Mouse (Mus musculus): ENCODE measurements around the gene Dynll2. TPM values are rescaled to one million over a fixed set of nuclear protein-coding genes. Genes with fewer than 3 reads are reported as not detected.

The Dynll2 gene
- polyA plus RNA-seq, 1 experiment from 2014 or later = 150 TPM

- ChIA-PET CTCF (no interaction called here), POLR2A (no interaction called here)
- DNase-seq (ENCODE audit: low read depth, low spot score) = no peak
- TF ChIP-seq CTCF (IDR thresholded peaks at IDR 0.05) = no peak
- no peak for ATAC-seq
- in situ Hi-C loops (cut with MboI; ENCODE audit: low pct_unique_long_range_greater_than_20kb) = no loop called here
- H3K27me3 ChIP-seq = no peaks in the 10 kb centered on the region
Measured at GRCm38 (mm10) chr11:88015161-88015560, 27.8 kb upstream of the Dynll2 start.

DNA sequence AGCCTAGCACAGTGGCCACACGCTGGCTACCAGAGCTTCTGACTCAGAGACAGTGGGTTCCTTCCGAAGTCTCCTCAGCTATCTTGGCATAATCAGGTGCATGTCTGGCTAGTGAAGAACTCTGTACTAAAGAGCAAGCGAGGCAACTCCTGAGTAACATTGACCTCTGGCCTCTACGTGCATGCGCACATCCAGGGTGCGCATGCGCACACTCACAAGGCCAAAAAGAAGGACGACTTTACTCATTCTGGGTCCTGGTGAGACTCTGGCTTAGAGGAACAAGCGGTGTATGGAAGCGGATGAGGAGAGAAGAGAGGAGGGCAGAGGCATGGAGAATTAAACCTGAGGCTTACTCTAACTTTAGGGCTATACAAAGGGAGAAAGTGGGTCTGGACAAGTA lies 26.3 kb upstream of the Dynll2 start:
- H3K27me3 ChIP-seq = peaks cover 4% of the 10 kb centered on the region
- ATAC-seq (no peak), DNase-seq (ENCODE audit: low read depth, low spot score) (no peak)
- in situ Hi-C loops (cut with MboI; ENCODE audit: low pct_unique_long_range_greater_than_20kb) = no loop called here
- TF ChIP-seq CTCF (IDR thresholded peaks at IDR 0.05) = no peak
- ChIA-PET CTCF (interaction anchor here (0.9 kb wide), 1 partner anchor 38 kb away, joined by 3 read pairs; no protein-coding TSS in a partner anchor), POLR2A (no interaction called here)

GRCm38 (mm10) chr11:88012621-88013244 lies 25.4 kb upstream of the Dynll2 start:
- no peak for TF ChIP-seq CTCF (IDR thresholded peaks at IDR 0.05)
- DNase-seq (ENCODE audit: low read depth, low spot score) (no peak), ATAC-seq (no peak)
- H3K27me3 ChIP-seq = peaks cover 4% of the 10 kb centered on the region
- ChIA-PET CTCF (interaction anchor here (0.9 kb wide), 1 partner anchor 38 kb away, joined by 3 read pairs; no protein-coding TSS in a partner anchor), POLR2A (interaction anchor here (0.9 kb wide), 1 partner anchor 16 kb away, joined by 3 read pairs; no protein-coding TSS in a partner anchor)
- in situ Hi-C loops (cut with MboI; ENCODE audit: low pct_unique_long_range_greater_than_20kb) = no loop called here

DNA sequence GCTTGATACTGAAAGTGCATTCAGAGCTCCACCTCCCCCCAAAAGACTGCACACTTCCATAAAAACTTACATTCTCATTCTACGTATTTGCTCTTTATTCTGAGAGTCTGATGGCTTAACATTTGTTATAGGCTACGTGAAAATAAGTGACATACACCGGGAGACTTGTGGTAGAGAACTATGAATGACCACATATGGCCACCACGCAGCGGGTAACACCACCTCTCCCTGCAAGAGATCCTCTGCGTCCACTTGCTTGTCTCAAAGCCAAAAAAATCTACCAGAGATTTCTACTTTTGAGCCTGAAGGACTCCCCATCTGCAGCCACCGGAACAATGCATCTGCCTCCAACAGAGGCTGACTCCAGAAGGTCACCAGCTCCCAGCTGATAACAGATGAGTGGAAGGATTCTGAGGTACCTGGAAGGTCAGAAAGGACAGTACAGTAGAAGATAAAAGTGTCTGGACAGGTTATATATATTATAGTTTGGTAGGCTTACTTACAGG lies 24.6 kb upstream of the Dynll2 start:
- in situ Hi-C loops (cut with MboI; ENCODE audit: low pct_unique_long_range_greater_than_20kb) = no loop called here
- ChIA-PET POLR2A (no interaction called here), CTCF (no interaction called here)
- no peak for DNase-seq (ENCODE audit: low read depth, low spot score)
- TF ChIP-seq CTCF (IDR thresholded peaks at IDR 0.05) = no peak
- ATAC-seq = no peak
- H3K27me3 ChIP-seq = peaks cover 4% of the 10 kb centered on the region

DNA sequence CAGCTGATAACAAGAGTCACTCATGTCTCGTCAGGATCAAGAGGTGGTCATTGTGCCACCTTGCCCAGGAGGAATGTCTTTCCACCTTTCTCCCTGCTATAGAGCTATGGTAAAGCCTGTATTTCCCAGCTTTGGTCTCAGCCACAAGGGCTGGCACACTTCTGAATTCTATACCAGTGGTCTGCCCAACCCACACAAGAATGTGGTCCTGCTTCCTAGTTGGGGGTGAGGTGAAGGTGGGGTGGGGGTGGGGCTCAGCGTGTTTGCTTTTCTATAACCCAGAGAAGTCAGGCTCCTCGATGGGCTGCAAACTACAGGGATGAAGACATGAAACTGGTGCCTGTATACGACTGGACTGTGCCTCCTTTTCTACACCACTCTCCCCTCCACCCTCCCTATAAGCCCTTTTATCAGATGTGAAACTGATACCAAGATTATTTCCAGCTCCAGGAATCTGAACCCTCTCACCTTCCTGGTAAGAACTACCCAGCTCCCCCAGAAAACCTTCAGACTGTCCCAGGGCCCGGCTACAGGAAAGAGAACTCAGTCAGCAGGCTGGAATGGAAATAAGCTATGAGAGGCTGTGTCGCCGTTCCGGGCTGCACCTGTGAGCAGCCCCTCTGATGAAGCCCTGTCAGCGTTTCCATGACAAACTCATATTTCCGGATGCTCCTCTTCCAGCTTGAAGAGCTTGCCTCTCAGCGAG lies 24.0 kb upstream of the Dynll2 start:
- peaks cover 4% of the 10 kb centered on the region for H3K27me3 ChIP-seq
- ATAC-seq (no peak), DNase-seq (ENCODE audit: low read depth, low spot score) (no peak)
- in situ Hi-C loops (cut with MboI; ENCODE audit: low pct_unique_long_range_greater_than_20kb) = no loop called here
- TF ChIP-seq CTCF (IDR thresholded peaks at IDR 0.05) = no peak
- ChIA-PET POLR2A (no interaction called here), CTCF (no interaction called here)

DNA sequence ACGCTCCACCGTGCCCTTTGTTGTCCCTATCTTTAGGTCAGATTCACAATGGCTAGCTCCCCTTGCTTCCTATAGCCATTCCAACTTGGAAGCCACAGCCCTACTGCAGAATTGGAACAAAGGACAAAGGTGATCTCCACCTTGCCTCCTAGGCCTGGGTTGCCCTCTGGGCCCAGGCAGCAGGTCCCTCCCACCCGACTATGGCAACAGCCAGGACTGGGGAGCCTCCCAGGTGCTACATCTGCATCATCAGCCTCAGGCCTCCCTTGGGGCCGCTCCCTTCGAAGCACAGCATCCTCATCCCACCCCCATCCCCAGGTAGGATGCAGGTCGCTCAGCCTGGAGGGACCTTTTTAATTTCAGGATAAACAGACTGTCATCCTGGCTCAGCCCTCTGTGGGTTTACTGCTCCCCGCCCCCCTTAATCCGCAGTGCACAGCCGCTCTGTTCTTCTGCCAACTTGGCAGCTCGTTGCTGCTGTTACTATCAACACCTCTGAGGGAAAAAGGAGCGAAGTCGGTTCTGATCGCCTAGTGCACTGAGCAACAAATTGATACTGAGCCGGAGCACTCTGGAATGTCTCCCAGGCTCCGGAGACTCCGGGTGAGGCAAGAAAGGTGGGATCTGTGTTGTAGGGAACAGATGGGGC lies 22.3 kb upstream of the Dynll2 start:
- ATAC-seq = no peak
- POLR2A ChIA-PET = no interaction called here
- CTCF ChIA-PET = interaction anchor here (1.4 to 1.8 kb wide), 2 partner anchors 26 to 44 kb away, joined by 3 to 5 read pairs; no protein-coding TSS in a partner anchor
- in situ Hi-C loops (cut with MboI; ENCODE audit: low pct_unique_long_range_greater_than_20kb) = no loop called here
- DNase-seq (ENCODE audit: low read depth, low spot score) = no peak
- peaks cover 4% of the 10 kb centered on the region for H3K27me3 ChIP-seq
- TF ChIP-seq CTCF (IDR thresholded peaks at IDR 0.05) = no peak

- in situ Hi-C loops (cut with MboI; ENCODE audit: low pct_unique_long_range_greater_than_20kb) = no loop called here
- CTCF ChIA-PET = interaction anchor here (0.7 to 1.8 kb wide), 4 partner anchors 10 to 46 kb away, joined by 3 to 5 read pairs (median 3); no protein-coding TSS in a partner anchor
- TF ChIP-seq CTCF (IDR thresholded peaks at IDR 0.05) = no peak
- no peak for DNase-seq (ENCODE audit: low read depth, low spot score)
- H3K27me3 ChIP-seq = peaks cover 4% of the 10 kb centered on the region
- POLR2A ChIA-PET = no interaction called here
- ATAC-seq = no peak
Measured at GRCm38 (mm10) chr11:88008641-88009040, 21.3 kb upstream of the Dynll2 start.

GRCm38 (mm10) chr11:88004123-88004522 lies 16.8 kb upstream of the Dynll2 start:
- no peak for DNase-seq (ENCODE audit: low read depth, low spot score)
- H3K27me3 ChIP-seq = no peaks in the 10 kb centered on the region
- ATAC-seq = no peak
- no peak for TF ChIP-seq CTCF (IDR thresholded peaks at IDR 0.05)
- ChIA-PET POLR2A (no interaction called here), CTCF (no interaction called here)
- in situ Hi-C loops (cut with MboI; ENCODE audit: low pct_unique_long_range_greater_than_20kb) = no loop called here

GRCm38 (mm10) chr11:88002738-88003137 lies 15.4 kb upstream of the Dynll2 start:
- in situ Hi-C loops (cut with MboI; ENCODE audit: low pct_unique_long_range_greater_than_20kb) = no loop called here
- POLR2A ChIA-PET = no interaction called here
- no peak for TF ChIP-seq CTCF (IDR thresholded peaks at IDR 0.05)
- CTCF ChIA-PET = no interaction called here
- ATAC-seq (no peak), DNase-seq (ENCODE audit: low read depth, low spot score) (no peak)
- H3K27me3 ChIP-seq = no peaks in the 10 kb centered on the region

DNA sequence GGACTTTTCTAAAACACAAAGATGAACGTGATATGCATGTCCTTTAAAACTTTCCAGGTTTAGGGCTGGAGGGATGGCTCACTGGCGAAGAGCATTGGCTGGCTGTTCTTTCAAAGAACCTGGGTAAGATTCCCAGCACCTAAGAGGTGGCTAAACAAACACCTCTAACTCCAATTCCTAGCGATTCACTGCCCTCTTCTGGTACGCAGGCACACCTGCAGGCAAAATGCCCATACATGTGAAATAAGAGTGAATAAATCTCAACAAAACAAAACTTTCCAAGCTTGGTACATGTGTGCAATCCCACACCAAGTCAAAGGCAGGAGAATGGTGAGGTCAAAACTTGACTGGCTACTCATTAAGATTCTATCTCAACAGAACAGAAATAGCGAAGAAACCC lies 12.4 kb upstream of the Dynll2 start:
- in situ Hi-C loops (cut with MboI; ENCODE audit: low pct_unique_long_range_greater_than_20kb) = no loop called here
- DNase-seq (ENCODE audit: low read depth, low spot score) = no peak
- no peak for TF ChIP-seq CTCF (IDR thresholded peaks at IDR 0.05)
- H3K27me3 ChIP-seq = no peaks in the 10 kb centered on the region
- ATAC-seq = no peak
- ChIA-PET CTCF (interaction anchor here (1.5 kb wide), 1 partner anchor 32 kb away, joined by 3 read pairs; no protein-coding TSS in a partner anchor), POLR2A (no interaction called here)

DNA sequence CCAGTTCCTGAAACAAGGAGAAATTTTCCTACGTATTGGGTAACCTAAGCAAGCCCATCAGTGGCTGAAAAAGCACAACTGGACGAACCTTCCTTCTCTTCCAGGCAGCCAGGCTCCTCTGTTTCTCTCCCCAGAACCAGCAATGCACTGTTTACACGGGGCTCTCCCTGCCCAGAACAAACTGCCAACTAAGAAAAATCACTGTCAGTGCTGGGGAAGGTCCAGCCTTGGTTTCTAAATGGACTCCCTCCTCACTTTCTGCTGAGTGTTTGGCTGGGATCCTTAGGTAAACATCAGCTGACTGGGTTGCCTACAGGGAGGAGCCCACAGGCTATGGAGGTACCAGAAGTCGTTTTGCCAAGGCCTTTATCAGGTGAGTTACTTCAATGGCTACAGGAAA lies 4.5 kb upstream of the Dynll2 start:
- H3K27me3 ChIP-seq = no peaks in the 10 kb centered on the region
- POLR2A ChIA-PET = no interaction called here
- DNase-seq (ENCODE audit: low read depth, low spot score) (no peak), ATAC-seq (no peak)
- CTCF ChIA-PET = no interaction called here
- TF ChIP-seq CTCF (IDR thresholded peaks at IDR 0.05) = no peak
- in situ Hi-C loops (cut with MboI; ENCODE audit: low pct_unique_long_range_greater_than_20kb) = no loop called here

Data from Patski (cell line).